Mouse (Mus musculus) T-helper 2 cell (primary cell): ENCODE data around the gene Defb10.
"Not testable (repeated sequence)": the region's sequence is repeated elsewhere in the genome, so short reads cannot be mapped to it uniquely, and the experiment has no call there.

Experiments used
- in situ Hi-C: fragments of 300-600 bp; cut with MboI, MseI; formaldehyde crosslinking; loops from one replicate; pipeline ENCODE4 v1.15.1; 2025; ENCODE audit warnings: high pct_unique_total_duplicates

Gene Defb10

GRCm38 (mm10) chr8:21858586-21858985 lies at the start of gene Defb10:
TSS of gene Defb10 (plus strand) at chr8:21858901.
- in situ Hi-C loops = not testable (repeated sequence)

DNA sequence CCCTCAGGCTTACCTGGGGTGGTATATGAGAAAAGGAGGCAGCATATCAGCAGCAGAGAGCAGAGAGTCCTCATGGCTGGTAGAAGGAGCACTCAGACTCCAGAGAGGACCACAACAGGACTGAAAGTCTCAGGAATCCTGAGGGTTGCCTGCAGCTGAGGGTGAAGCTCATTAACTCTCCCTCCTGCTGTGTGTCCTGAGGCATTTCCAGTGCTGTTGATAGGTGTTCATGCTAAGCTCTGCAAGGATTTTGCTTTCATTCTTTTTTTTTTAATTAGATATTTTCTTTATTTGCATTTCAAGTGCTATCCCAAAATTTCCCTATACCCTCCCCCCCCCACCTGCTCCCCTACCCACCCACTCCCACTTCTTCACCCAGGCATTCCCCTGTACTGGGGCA lies 26.6 kb downstream of the Defb10 start, which contains the start of gene Defb9:
TSS of gene Defb9 (minus strand) at position 101 of the 400 bp plus-strand sequence.
- in situ Hi-C loops = not testable (repeated sequence)

DNA sequence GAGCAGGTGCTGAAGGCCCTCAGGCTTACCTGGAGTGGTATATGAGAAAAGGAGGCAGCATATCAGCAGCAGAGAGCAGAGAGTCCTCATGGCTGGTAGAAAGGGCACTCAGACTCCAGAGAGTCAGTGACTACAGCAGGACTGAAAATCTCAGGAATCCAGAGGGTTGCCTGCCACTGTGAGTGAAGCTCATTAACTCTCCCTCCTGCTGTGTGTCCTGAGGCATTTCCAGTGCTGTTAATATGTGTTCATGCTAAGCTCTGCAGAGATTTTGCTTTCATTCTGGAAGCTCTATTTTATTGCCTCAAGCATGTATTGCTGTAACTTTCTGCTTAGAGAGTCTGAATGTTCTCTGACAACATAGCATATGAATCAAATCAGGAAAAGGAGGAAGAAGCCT lies 47.6 kb downstream of the Defb10 start, which contains the start of gene Defb11:
TSS of gene Defb11 (minus strand) at position 123 of the 400 bp plus-strand sequence.
- in situ Hi-C loops = not testable (repeated sequence)
